Mouse (Mus musculus) megakaryocyte, adult 5-6 weeks (primary cell): Measurements from ENCODE around the gene Cfap70. TPM values are rescaled to one million over a fixed set of nuclear protein-coding genes. Genes with fewer than 3 reads are reported as not detected.

ENCODE experiments used
- ATAC-seq: 2 replicates; pipeline ENCODE4 v1.8.0; 2016; ENCODE audit warnings: mild to moderate bottlenecking, inconsistent platforms; ENCODE audit not compliant: poor library complexity, severe bottlenecking
- total RNA-seq, 2 experiments: library from RNA; stranded (forward) in 1 of 2; stranded (reverse) in 1 of 2; fragments of 153-499, 151-499 nt in 1 of 2; fragments of 221-1000, 200-1000 nt in 1 of 2; gene quantifications; 2 replicates each; pipeline versions ENCODE4 v1.2.3 to v1.2.4; 2015 to 2017

Cfap70 gene
- not detected in 2 replicates for total RNA-seq (2015)
- total RNA-seq (2017), result not detected in 2 replicates

GRCm38 (mm10) chr14:20451765-20452331, at the start of gene Cfap70:
Gene Cfap70 (minus strand): TSS chr14:20452226.
- peak; percentile 47; the same call in 1 of the 2 replicates for ATAC-seq

GRCm38 (mm10) chr14:20499982-20500381, 48.0 kb upstream of the Cfap70 start:
- no peak for ATAC-seq

- ATAC-seq, result no peak
Measured at GRCm38 (mm10) chr14:20496603-20497002, 44.6 kb upstream of the Cfap70 start, which contains the start of gene Mss51. Gene Mss51 (minus strand): TSS chr14:20496901.

- no peak for ATAC-seq
Measured at GRCm38 (mm10) chr14:20486031-20486430, 34.0 kb upstream of the Cfap70 start.

GRCm38 (mm10) chr14:20482051-20482751, 30.2 kb upstream of the Cfap70 start:
- ATAC-seq, result no peak

- ATAC-seq, result no peak
Measured at GRCm38 (mm10) chr14:20481211-20481610, 29.2 kb upstream of the Cfap70 start.

GRCm38 (mm10) chr14:20480195-20480579, 28.2 kb upstream of the Cfap70 start:
- ATAC-seq, result no peak

- peak; percentile 80 for ATAC-seq
Measured at GRCm38 (mm10) chr14:20479291-20480194, 27.5 kb upstream of the Cfap70 start, which contains the start of gene Anxa7. Gene Anxa7 (minus strand): TSS chr14:20480133.

- ATAC-seq, result peak; percentile 71
Measured at GRCm38 (mm10) chr14:20478801-20479200, 26.8 kb upstream of the Cfap70 start.

- ATAC-seq, result no peak
Measured at GRCm38 (mm10) chr14:20478385-20478784, 26.4 kb upstream of the Cfap70 start.

- ATAC-seq, result no peak
Measured at GRCm38 (mm10) chr14:20477261-20478025, 25.4 kb upstream of the Cfap70 start.

GRCm38 (mm10) chr14:20460216-20460615, 8.2 kb upstream of the Cfap70 start:
- no peak for ATAC-seq

- ATAC-seq, result peak; percentile 74
Measured at GRCm38 (mm10) chr14:20458378-20458777, 6.4 kb upstream of the Cfap70 start.

- ATAC-seq, result no peak
Measured at GRCm38 (mm10) chr14:20452929-20453328, 903 bp upstream of the Cfap70 start.

- no peak for ATAC-seq
Measured at GRCm38 (mm10) chr14:20451302-20451701, 724 bp downstream of the Cfap70 start.

GRCm38 (mm10) chr14:20447209-20447608, 4.8 kb downstream of the Cfap70 start:
- ATAC-seq, result no peak

- no peak for ATAC-seq
Measured at GRCm38 (mm10) chr14:20442252-20442651, 9.8 kb downstream of the Cfap70 start.

- no peak for ATAC-seq
Measured at GRCm38 (mm10) chr14:20436976-20437375, 15.1 kb downstream of the Cfap70 start.

GRCm38 (mm10) chr14:20432420-20432819, 19.6 kb downstream of the Cfap70 start:
- no peak for ATAC-seq

- no peak for ATAC-seq
Measured at GRCm38 (mm10) chr14:20431726-20432125, 20.3 kb downstream of the Cfap70 start.

GRCm38 (mm10) chr14:20429833-20430232, 22.2 kb downstream of the Cfap70 start:
- no peak for ATAC-seq
